Mouse (Mus musculus) forebrain, embryonic 12.5 days (tissue): ENCODE measurements at regions not wholly inside any gene's neighbourhood (a gene's known extent, or its start where the extent isn't known, plus 50 kb on each side); places are given as distances from the start of the nearest gene placed in this dataset.
"Not testable (repeated sequence)": the region's sequence is repeated elsewhere in the genome, so short reads cannot be mapped to it uniquely, and the experiment has no call there.

Experiments used
- ATAC-seq: fragments of 200-750 bp; cut with Nextera tagmentation; 2 replicates; pipeline ENCODE4 v1.8.0; 2017; ENCODE audit warnings: moderate TSS enrichment; ENCODE audit not compliant: low FRiP score
- H3K27ac ChIP-seq: fragments of 300-500 bp; sonication (generic); 2 replicates; pipeline ENCODE4 v1.5.1; 2016; ENCODE audit warnings: mild to moderate bottlenecking
- H3K27me3 ChIP-seq: fragments of 300-500 bp; sonication (generic); 2 replicates; pipeline ENCODE4 v1.6.1; 2016; ENCODE audit warnings: mild to moderate bottlenecking
- H3K36me3 ChIP-seq: fragments of 300-500 bp; sonication (generic); replicated peaks from 2 replicates; pipeline ENCODE4 v1.6.1; 2016; ENCODE audit warnings: mild to moderate bottlenecking
- H3K4me1 ChIP-seq: fragments of 300-500 bp; sonication (generic); 2 replicates; pipeline ENCODE4 v1.6.1; 2016
- H3K4me2 ChIP-seq: fragments of 300-500 bp; sonication (generic); 2 replicates; pipeline ENCODE4 v1.6.1; 2016; ENCODE audit warnings: mild to moderate bottlenecking, moderate library complexity
- H3K4me3 ChIP-seq: fragments of 300-500 bp; sonication (generic); replicated peaks from 2 replicates; pipeline ENCODE4 v1.5.1; 2016; ENCODE audit warnings: mild to moderate bottlenecking
- H3K9ac ChIP-seq: fragments of 300-500 bp; sonication (generic); 2 replicates; pipeline ENCODE4 v1.6.1; 2016; ENCODE audit warnings: mild to moderate bottlenecking
- H3K9me3 ChIP-seq: fragments of 300-500 bp; sonication (generic); 2 replicates; pipeline ENCODE4 v1.6.1; 2016
- WGBS: fragments of 180-500 bp; shearing (Covaris S2); methylation state at CpG from one replicate; pipeline ENCODE4 v1.1.7; 2016; 5-methylcytosine and 5-hydroxymethylcytosine counted together

GRCm38 (mm10) chr6:20686447-20687238 lies 528.7 kb upstream of the Kcnd2 start:
- H3K4me2 ChIP-seq, ATAC-seq, H3K27ac ChIP-seq, H3K9ac ChIP-seq, H3K36me3 ChIP-seq, H3K9me3 ChIP-seq, H3K4me3 ChIP-seq, H3K27me3 ChIP-seq, H3K4me1 ChIP-seq: not testable (repeated sequence)
- 58% methylated on average over 4 of the region's 4 CpGs for WGBS

GRCm38 (mm10) chr6:20687239-20687575 lies 528.1 kb upstream of the Kcnd2 start:
- H3K4me2 ChIP-seq, H3K4me3 ChIP-seq, ATAC-seq, H3K9ac ChIP-seq, H3K9me3 ChIP-seq, H3K4me1 ChIP-seq, H3K27me3 ChIP-seq, H3K27ac ChIP-seq, H3K36me3 ChIP-seq: not testable (repeated sequence)
- 21% methylated on average over 1 of the region's 1 CpGs for WGBS

- H3K27ac ChIP-seq: no peak overlapping the region
- no peaks in the 10 kb centered on the region for H3K9me3 ChIP-seq
- ATAC-seq: no peak
- H3K4me1 ChIP-seq: no peaks in the 10 kb centered on the region
- H3K4me2 ChIP-seq: no peak overlapping the region
- no peak overlapping the region for H3K4me3 ChIP-seq
- H3K9ac ChIP-seq: no peak overlapping the region
- H3K27me3 ChIP-seq: no peaks in the 10 kb centered on the region
- 80% methylated on average over 1 of the region's 1 CpGs for WGBS
- no peaks in the 10 kb centered on the region for H3K36me3 ChIP-seq
Measured at GRCm38 (mm10) chr6:20725948-20726347, 489.4 kb upstream of the Kcnd2 start.

GRCm38 (mm10) chr6:20739095-20739494 lies 476.2 kb upstream of the Kcnd2 start:
- Histone ChIP-seq H3K9me3 (no peaks in the 10 kb centered on the region), H3K4me2 (no peak overlapping the region), H3K9ac (no peak overlapping the region), H3K27me3 (no peaks in the 10 kb centered on the region), H3K27ac (no peak overlapping the region), H3K4me1 (no peaks in the 10 kb centered on the region), H3K4me3 (no peak overlapping the region), H3K36me3 (no peaks in the 10 kb centered on the region)
- ATAC-seq: no peak

- Histone ChIP-seq H3K36me3 (no peaks in the 10 kb centered on the region), H3K27ac (no peak overlapping the region), H3K4me3 (no peak overlapping the region), H3K9ac (no peak overlapping the region), H3K4me2 (no peak overlapping the region), H3K9me3 (no peaks in the 10 kb centered on the region), H3K27me3 (no peaks in the 10 kb centered on the region), H3K4me1 (no peaks in the 10 kb centered on the region)
- no peak for ATAC-seq
- 65% methylated on average over 1 of the region's 1 CpGs for WGBS
Measured at GRCm38 (mm10) chr6:20740406-20740805, 474.9 kb upstream of the Kcnd2 start.

- Histone ChIP-seq H3K4me3 (no peak overlapping the region), H3K4me2 (no peak overlapping the region), H3K27ac (no peak overlapping the region), H3K36me3 (no peaks in the 10 kb centered on the region), H3K27me3 (no peaks in the 10 kb centered on the region), H3K9me3 (no peaks in the 10 kb centered on the region), H3K9ac (no peak overlapping the region), H3K4me1 (no peaks in the 10 kb centered on the region)
- 77% methylated on average over 1 of the region's 1 CpGs for WGBS
- ATAC-seq: no peak
Measured at GRCm38 (mm10) chr6:20741240-20741639, 474.1 kb upstream of the Kcnd2 start.

GRCm38 (mm10) chr6:20757240-20757639 lies 458.1 kb upstream of the Kcnd2 start:
- Histone ChIP-seq H3K4me1 (no peaks in the 10 kb centered on the region), H3K4me2 (no peak overlapping the region), H3K27me3 (no peaks in the 10 kb centered on the region), H3K36me3 (no peaks in the 10 kb centered on the region), H3K27ac (no peak overlapping the region), H3K9me3 (no peaks in the 10 kb centered on the region), H3K9ac (no peak overlapping the region), H3K4me3 (no peak overlapping the region)
- ATAC-seq: no peak

GRCm38 (mm10) chr6:20761300-20761699 lies 454.0 kb upstream of the Kcnd2 start:
- Histone ChIP-seq H3K9me3 (no peaks in the 10 kb centered on the region), H3K27ac (no peak overlapping the region), H3K4me3 (no peak overlapping the region), H3K4me2 (no peak overlapping the region), H3K36me3 (no peaks in the 10 kb centered on the region), H3K4me1 (no peaks in the 10 kb centered on the region), H3K27me3 (no peaks in the 10 kb centered on the region), H3K9ac (no peak overlapping the region)
- WGBS: 74% methylated on average over 1 of the region's 1 CpGs
- ATAC-seq: no peak

GRCm38 (mm10) chr6:20775872-20776271 lies 439.4 kb upstream of the Kcnd2 start:
- H3K9me3 ChIP-seq: no peaks in the 10 kb centered on the region
- H3K4me2 ChIP-seq: no peak overlapping the region
- no peak overlapping the region for H3K27ac ChIP-seq
- no peak overlapping the region for H3K4me3 ChIP-seq
- ATAC-seq: no peak
- H3K9ac ChIP-seq: no peak overlapping the region
- H3K36me3 ChIP-seq: no peaks in the 10 kb centered on the region
- no peaks in the 10 kb centered on the region for H3K4me1 ChIP-seq
- H3K27me3 ChIP-seq: no peaks in the 10 kb centered on the region
- 90% methylated on average over 1 of the region's 1 CpGs for WGBS
